Mouse (Mus musculus): Measurements from ENCODE around the gene Mymk. TPM values are rescaled to one million over a fixed set of nuclear protein-coding genes. Genes with fewer than 3 reads are reported as not detected.

Gene Mymk
- total RNA-seq, 2 experiments from 2014 or later, result not detected

GRCm38 (mm10) chr2:27036003-27036402 is 36.0 kb downstream of the Mymk start:
- no peak for DNase-seq

- no peak for DNase-seq
Measured at GRCm38 (mm10) chr2:27032361-27032760, 39.6 kb downstream of the Mymk start.

GRCm38 (mm10) chr2:27028437-27029015 is 43.5 kb downstream of the Mymk start:
- DNase-seq, result peak in 1 of 2 experiments; percentile 45

GRCm38 (mm10) chr2:27027618-27028436 is 44.2 kb downstream of the Mymk start, which contains the start of gene Slc2a6:
Slc2a6 (minus strand) TSS chr2:27027998.
- peak; percentile 80 to 92 for DNase-seq

GRCm38 (mm10) chr2:27026857-27027617 is 44.9 kb downstream of the Mymk start:
- no peak for DNase-seq

- no peak for DNase-seq
Measured at GRCm38 (mm10) chr2:27026332-27026731, 45.6 kb downstream of the Mymk start.

GRCm38 (mm10) chr2:27025545-27025944 is 46.4 kb downstream of the Mymk start:
- no peak for DNase-seq

- no peak for DNase-seq
Measured at GRCm38 (mm10) chr2:27024136-27024535, 47.8 kb downstream of the Mymk start.

GRCm38 (mm10) chr2:27022612-27023011 is 49.4 kb downstream of the Mymk start:
- DNase-seq, result no peak

- no peak for DNase-seq
Measured at GRCm38 (mm10) chr2:27021103-27021502, 50.9 kb downstream of the Mymk start.

GRCm38 (mm10) chr2:27019530-27019929 is 52.4 kb downstream of the Mymk start:
- DNase-seq, result no peak

GRCm38 (mm10) chr2:27017802-27018201 is 54.2 kb downstream of the Mymk start:
- DNase-seq, result peak; percentile 67 to 84

Other genes with a start within 250 kb of the Mymk start
- not detected for gene Abo, start 207.2 kb downstream of the Mymk start, total RNA-seq (2021)
- gene Surf6, start 169.3 kb downstream of the Mymk start, total RNA-seq (2021), result 10 to 100 TPM; 11.7 to 14.2 TPM
- 10 to 100 TPM; 24.7 to 25.6 TPM for gene Med22, start 161.5 kb downstream of the Mymk start, total RNA-seq (2021)
- 100 to 1,000 TPM; 282 to 289 TPM for gene Rpl7a, start 161.4 kb downstream of the Mymk start, total RNA-seq (2021)
- gene Surf2, start 155.8 kb downstream of the Mymk start, total RNA-seq (2021), result 10 to 100 TPM; 12.8 to 15.3 TPM
- gene Surf1, start 155.6 kb downstream of the Mymk start, total RNA-seq (2021), result 10 to 100 TPM; 61.3 to 61.6 TPM
- 10 to 100 TPM; 77.9 to 83.1 TPM for gene Surf4, start 138.3 kb downstream of the Mymk start, total RNA-seq (2021)
- gene Stkld1, start 138.1 kb downstream of the Mymk start, total RNA-seq (2021), result not detected
- gene Rexo4, start 107.8 kb downstream of the Mymk start, total RNA-seq (2021), result 10 to 100 TPM; 11.1 to 12.1 TPM
- not detected for gene Adamts13, start 98.8 kb downstream of the Mymk start, total RNA-seq (2021)
- 10 to 100 TPM; 45.6 to 48.8 TPM for gene Cacfd1, start 62.3 kb downstream of the Mymk start, total RNA-seq (2021)
- under 1 TPM; 0.17 to 0.31 TPM for gene Slc2a6, start 44.2 kb downstream of the Mymk start, total RNA-seq (2021)
- gene Adamtsl2, start 7.2 kb upstream of the Mymk start, total RNA-seq (2021), result 10 to 100 TPM in 1 of 2 experiments, 1 to 10 TPM in 1; 4.5 to 10.1 TPM
- under 1 TPM; 0.37 to 0.39 TPM for gene Fam163b, start 70.3 kb upstream of the Mymk start, total RNA-seq (2021)
- 1 to 10 TPM; 1.6 to 1.7 TPM for gene Dbh, start 93.1 kb upstream of the Mymk start, total RNA-seq (2021)
- 1 to 10 TPM; 7.1 TPM for gene Sardh, start 176.2 kb upstream of the Mymk start, total RNA-seq (2021)

All from heart, adult 18-20 months (tissue).